In genomic region chr12:23009662-23010061, GRCm38 (mm10) we compare ENCODE assay signal across 8 mouse cellular contexts.
DNase-seq lines count a peak whose midpoint lies in the region; ATAC-seq and TF ChIP-seq lines count a peak whose summit lies in the region.
"Not testable (repeated sequence)": the region's sequence is repeated elsewhere in the genome, so short reads cannot be mapped to it uniquely, and the experiment has no call there.

No protein-coding gene starts in this region.

- H3K9ac ChIP-seq in heart, embryonic 12.5 days = peak overlapping the region; percentile 73
- peak overlapping the region; percentile 35; the same call in 1 of the 2 replicates for H3K9ac ChIP-seq in hindbrain, embryonic 15.5 days
- H3K9ac ChIP-seq in liver, embryonic 14.5 days (replicated peaks); midbrain, embryonic 14.5 days (replicated peaks; ENCODE audit: low read length); stomach, embryonic 14.5 days (replicated peaks; ENCODE audit: low read depth, low read length): not testable (repeated sequence)

- not testable (repeated sequence) for ATAC-seq in heart, embryonic 12.5 days (ENCODE audit: insufficient number of reproducible peaks, low FRiP score); hindbrain, embryonic 15.5 days (ENCODE audit: low FRiP score, low read depth); liver, embryonic 14.5 days (ENCODE audit: insufficient read depth); midbrain, embryonic 14.5 days (ENCODE audit: low FRiP score, low TSS enrichment); stomach, embryonic 14.5 days (ENCODE audit: insufficient number of reproducible peaks, insufficient read depth, low FRiP score, low read depth)

- not testable (repeated sequence) for TF ChIP-seq POLR2A in embryonic fibroblast, embryonic 13.5 days (IDR thresholded peaks at IDR 0.05; ENCODE audit: low read depth, low read length)

- not testable (repeated sequence) for H3K9me3 ChIP-seq in heart, embryonic 12.5 days (replicated peaks); hindbrain, embryonic 15.5 days; liver, embryonic 14.5 days (ENCODE audit: control insufficient read depth, low read length); midbrain, embryonic 14.5 days (ENCODE audit: control insufficient read depth, low read length); stomach, embryonic 14.5 days (ENCODE audit: control insufficient read depth, low read depth, low read length)

- under 1% methylated on average over 31 of the region's 48 CpGs for WGBS in heart, embryonic 12.5 days
- 0% methylated on average over 26 of the region's 48 CpGs for WGBS in hindbrain, embryonic 15.5 days
- WGBS in liver, embryonic 14.5 days (ENCODE audit: insufficient replicate concordance) = under 1% methylated on average over 24 of the region's 48 CpGs
- 7% methylated on average over 21 of the region's 48 CpGs for WGBS in midbrain, embryonic 14.5 days
- WGBS in stomach, embryonic 14.5 days = under 1% methylated on average over 24 of the region's 48 CpGs

- TF ChIP-seq EP300 in liver, embryonic 14.5 days (IDR thresholded peaks at IDR 0.05; ENCODE audit: low read depth) = not testable (repeated sequence)

- H3K27ac ChIP-seq in embryonic fibroblast, embryonic 13.5 days (ENCODE audit: insufficient read depth, low read length); heart, embryonic 12.5 days (ENCODE audit: poor library complexity, severe bottlenecking); hindbrain, embryonic 15.5 days (replicated peaks); liver, embryonic 14.5 days; midbrain, embryonic 14.5 days (replicated peaks; ENCODE audit: low read depth, low read length); stomach, embryonic 14.5 days (ENCODE audit: low read length): not testable (repeated sequence)

- not testable (repeated sequence) for H3K27me3 ChIP-seq in heart, embryonic 12.5 days (replicated peaks); hindbrain, embryonic 15.5 days; liver, embryonic 14.5 days (ENCODE audit: control insufficient read depth, insufficient read depth, low read length); midbrain, embryonic 14.5 days (ENCODE audit: control insufficient read depth, insufficient read depth, low read length); stomach, embryonic 14.5 days (ENCODE audit: control insufficient read depth, insufficient read depth, low read length)

- not testable (repeated sequence) for H3K4me1 ChIP-seq in embryonic fibroblast, embryonic 13.5 days (ENCODE audit: control insufficient read depth, insufficient read depth, low read length); heart, embryonic 12.5 days (replicated peaks); hindbrain, embryonic 15.5 days (replicated peaks); liver, embryonic 14.5 days (replicated peaks; ENCODE audit: control insufficient read depth in 2 of 2, insufficient read depth in 2 of 2, low read length in 1 of 2); midbrain, embryonic 14.5 days (ENCODE audit: control insufficient read depth, insufficient read depth, low read length); stomach, embryonic 14.5 days (ENCODE audit: control insufficient read depth, insufficient read depth, low read length)

- not testable (repeated sequence) for H3K36me3 ChIP-seq in heart, embryonic 12.5 days; hindbrain, embryonic 15.5 days; liver, embryonic 14.5 days (replicated peaks; ENCODE audit: control insufficient read depth, insufficient read depth, low read depth); midbrain, embryonic 14.5 days (ENCODE audit: control insufficient read depth, insufficient read depth, low read length); stomach, embryonic 14.5 days (ENCODE audit: control insufficient read depth, insufficient read depth, low read length)

- peak overlapping the region; percentile 62 for H3K4me2 ChIP-seq in heart, embryonic 12.5 days
- peak overlapping the region; percentile 49 for H3K4me2 ChIP-seq in hindbrain, embryonic 15.5 days
- H3K4me2 ChIP-seq in liver, embryonic 14.5 days (ENCODE audit: low read depth) = 0 out of 2 replicates have a peak overlapping the region, but pooled peaks have one; percentile 22
- H3K4me2 ChIP-seq in midbrain, embryonic 14.5 days (ENCODE audit: low read length) = peak overlapping the region; percentile 33
- not testable (repeated sequence) for H3K4me2 ChIP-seq in stomach, embryonic 14.5 days (replicated peaks; ENCODE audit: low read depth, low read length)

- peak overlapping the region; percentile 45 for H3K4me3 ChIP-seq in embryonic fibroblast, embryonic 13.5 days (ENCODE audit: insufficient read depth, low read length)
- peak overlapping the region; percentile 62 for H3K4me3 ChIP-seq in heart, embryonic 12.5 days
- H3K4me3 ChIP-seq in hindbrain, embryonic 15.5 days = peak overlapping the region; percentile 45
- peak overlapping the region; percentile 34 to 49 for H3K4me3 ChIP-seq in liver, embryonic 14.5 days (ENCODE audit: insufficient read depth in 1 of 2, low read depth in 2 of 2, low read length in 2 of 2)
- H3K4me3 ChIP-seq in midbrain, embryonic 14.5 days (replicated peaks; ENCODE audit: low read depth, low read length) = peak overlapping the region; percentile 23
- H3K4me3 ChIP-seq in stomach, embryonic 14.5 days (ENCODE audit: low read depth, low read length) = peak overlapping the region; percentile 35

- DNase-seq in adrenal gland, postnatal 10 days = peak; percentile 7
- DNase-seq in kidney, postnatal 14 days = peak; percentile 0
- DNase-seq in liver, embryonic 14.5 days (ENCODE audit: low read depth in 3 of 3, low spot score in 3 of 3) = not testable (repeated sequence)
- DNase-seq in midbrain, embryonic 14.5 days = peak; percentile 1

- TF ChIP-seq CTCF in embryonic fibroblast, embryonic 13.5 days (IDR thresholded peaks at IDR 0.05; ENCODE audit: borderline replicate concordance, insufficient read depth, low read length); liver, embryonic 14.5 days (IDR thresholded peaks at IDR 0.05; ENCODE audit: low read depth): not testable (repeated sequence)
